Mouse (Mus musculus) limb, embryonic 12.5 days (tissue): Measurements from ENCODE around the gene Zfp691. TPM values are rescaled to one million over a fixed set of nuclear protein-coding genes. Genes with fewer than 3 reads are reported as not detected.

Experiments
- ATAC-seq: fragments of 200-750 bp; cut with Nextera tagmentation; 2 replicates; pipeline ENCODE4 v1.8.0; 2017; ENCODE audit warnings: low read depth, moderate TSS enrichment; ENCODE audit not compliant: insufficient number of reproducible peaks, insufficient read depth, low FRiP score, low TSS enrichment
- H3K27ac ChIP-seq: fragments of 300-500 bp; sonication (generic); 2 replicates; pipeline ENCODE4 v1.5.1; 2016; ENCODE audit warnings: mild to moderate bottlenecking, moderate library complexity
- H3K27me3 ChIP-seq: fragments of 300-500 bp; sonication (generic); 2 replicates; pipeline ENCODE4 v1.6.1; 2016; ENCODE audit warnings: mild to moderate bottlenecking, moderate library complexity
- H3K36me3 ChIP-seq: fragments of 300-500 bp; sonication (generic); 2 replicates; pipeline ENCODE4 v1.6.1; 2016; ENCODE audit warnings: mild to moderate bottlenecking, moderate library complexity
- H3K4me1 ChIP-seq: fragments of 300-500 bp; sonication (generic); replicated peaks from 2 replicates; pipeline ENCODE4 v1.6.1; 2016
- H3K4me2 ChIP-seq: fragments of 300-500 bp; sonication (generic); 2 replicates; pipeline ENCODE4 v1.6.1; 2016; ENCODE audit warnings: mild to moderate bottlenecking, moderate library complexity
- H3K4me3 ChIP-seq: fragments of 300-500 bp; sonication (generic); replicated peaks from 2 replicates; pipeline ENCODE4 v1.5.1; 2016; ENCODE audit warnings: mild to moderate bottlenecking
- H3K9ac ChIP-seq: fragments of 300-500 bp; sonication (generic); replicated peaks from 2 replicates; pipeline ENCODE4 v1.6.1; 2016; ENCODE audit warnings: mild to moderate bottlenecking, moderate library complexity
- H3K9me3 ChIP-seq: fragments of 300-500 bp; sonication (generic); 2 replicates; pipeline ENCODE4 v1.6.1; 2016; ENCODE audit warnings: mild to moderate bottlenecking, moderate library complexity
- WGBS: fragments of 180-500 bp; shearing (Covaris S2); methylation state at CpG from one replicate; pipeline ENCODE4 v1.1.7; 2016; 5-methylcytosine and 5-hydroxymethylcytosine counted together
- microRNA counts: library from miRNA; unstranded; fragments of <30 nt; microRNA quantifications from one replicate; lab custom pipeline; 2017
- microRNA-seq: library from miRNA; unstranded; fragments of <30 nt; microRNA quantifications from one replicate; pipeline ENCODE4, GENCODE M21; 2017
- polyA plus RNA-seq: library from polyadenylated mRNA; unstranded; fragments of >200 nt; fragmentation: Nextera tagmentation; extraction: Ambion mirVana; gene quantifications from 2 replicates; pipeline ENCODE4 v1.2.1, GENCODE M21; 2016

Gene Zfp691
- polyA plus RNA-seq, 1 experiment from 2014 or later, result 8.4 TPM

DNA sequence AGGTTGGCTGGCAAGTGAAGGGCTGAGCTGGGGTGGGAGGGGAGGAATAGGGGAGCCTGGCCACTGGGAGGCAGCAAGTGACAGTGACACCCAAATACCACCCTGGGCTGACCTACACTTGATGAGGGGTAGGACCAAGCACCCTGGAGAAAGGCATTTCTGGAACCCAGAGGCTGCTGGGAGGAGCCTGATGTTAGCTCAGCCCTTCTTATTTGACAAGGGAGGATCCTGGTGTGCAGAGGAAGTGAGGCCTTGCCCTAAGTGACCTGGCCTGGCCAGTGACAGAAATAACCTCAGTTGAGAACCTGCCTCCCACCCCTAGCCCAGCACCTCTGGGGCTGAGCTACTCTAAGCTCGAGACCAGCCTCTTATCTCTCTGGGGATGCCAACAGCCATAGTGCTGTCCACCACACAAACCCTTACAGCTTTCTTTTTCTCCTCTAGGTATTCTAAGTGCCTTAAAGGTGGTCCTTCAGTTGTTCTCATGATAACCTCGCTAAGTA lies 49.2 kb downstream of the Zfp691 start:
- H3K27ac ChIP-seq, result 0 out of 2 replicates have a peak overlapping the region, but pooled peaks have one; percentile 7
- ATAC-seq, result no peak
- H3K9me3 ChIP-seq, result no peaks in the 10 kb centered on the region
- no peak overlapping the region for H3K4me3 ChIP-seq
- 0 out of 2 replicates have a peak, but pooled peaks cover 4% of the 10 kb centered on the region for H3K4me1 ChIP-seq
- H3K27me3 ChIP-seq, result no peaks in the 10 kb centered on the region
- no peak overlapping the region for H3K4me2 ChIP-seq
- no peak overlapping the region for H3K9ac ChIP-seq
- WGBS, result 70% methylated on average over 2 of the region's 2 CpGs
- peaks cover 98% of the 10 kb centered on the region for H3K36me3 ChIP-seq

DNA sequence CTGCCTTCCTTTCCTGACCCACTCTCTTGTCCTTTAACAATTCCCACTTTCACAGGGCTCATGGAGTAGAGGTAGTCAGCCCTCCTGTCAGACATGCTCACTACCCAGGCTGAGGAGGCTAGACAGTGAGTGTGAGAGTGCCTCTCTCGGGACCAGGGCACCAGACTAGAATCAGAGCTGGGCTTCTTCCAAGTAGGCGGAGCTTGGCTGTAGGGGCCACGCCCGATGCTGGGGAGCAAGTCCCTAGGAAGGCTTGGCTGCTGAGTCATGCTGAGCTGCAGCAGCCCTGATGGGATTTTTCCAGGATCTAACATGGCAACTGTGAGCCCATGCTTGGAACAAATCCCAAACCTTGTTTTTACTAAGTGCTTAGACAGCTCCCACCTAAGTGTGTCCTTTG lies 52.7 kb downstream of the Zfp691 start:
- ATAC-seq, result no peak
- H3K4me3 ChIP-seq, result no peak overlapping the region
- no peak overlapping the region for H3K27ac ChIP-seq
- H3K36me3 ChIP-seq, result peaks cover 84% of the 10 kb centered on the region
- H3K9me3 ChIP-seq, result no peaks in the 10 kb centered on the region
- peaks cover 7% of the 10 kb centered on the region for H3K4me1 ChIP-seq
- H3K9ac ChIP-seq, result no peak overlapping the region
- no peaks in the 10 kb centered on the region for H3K27me3 ChIP-seq
- H3K4me2 ChIP-seq, result no peak overlapping the region
- 69% methylated on average over 4 of the region's 4 CpGs for WGBS

DNA sequence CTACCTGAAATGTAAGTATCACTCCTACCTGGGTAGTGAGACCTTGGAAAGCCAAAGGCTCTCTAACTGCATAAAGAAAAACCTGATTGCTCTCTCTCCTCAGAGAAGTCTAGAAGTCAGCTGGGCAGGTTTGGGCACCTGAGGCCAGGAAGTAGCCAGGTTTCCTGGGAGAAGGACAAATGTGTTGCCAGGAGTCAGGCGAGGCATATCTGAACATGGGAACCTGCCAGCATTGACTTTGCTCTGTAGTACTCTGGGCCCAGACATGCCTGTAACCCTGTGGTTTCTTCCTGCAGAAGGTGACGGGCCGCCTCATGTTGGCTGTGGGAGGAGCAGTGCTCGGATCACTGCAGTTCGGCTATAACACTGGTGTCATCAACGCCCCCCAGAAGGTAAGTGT lies 53.9 kb downstream of the Zfp691 start:
- H3K27me3 ChIP-seq, result no peaks in the 10 kb centered on the region
- ATAC-seq, result no peak
- no peak overlapping the region for H3K4me2 ChIP-seq
- H3K4me1 ChIP-seq, result peaks cover 11% of the 10 kb centered on the region
- no peaks in the 10 kb centered on the region for H3K9me3 ChIP-seq
- peaks cover 79% of the 10 kb centered on the region for H3K36me3 ChIP-seq
- 84% methylated on average over 6 of the region's 6 CpGs for WGBS
- H3K9ac ChIP-seq, result no peak overlapping the region
- no peak overlapping the region for H3K4me3 ChIP-seq
- H3K27ac ChIP-seq, result no peak overlapping the region

MicroRNAs encoded within 50 kb of the gene (microRNA counts, 519-probe panel; counts per million panel counts)
- not detected for microRNA mmu-miR-1957 (lab: Ali Mortazavi, UCI)

Small RNA genes within 50 kb of the gene (microRNA-seq; reads per million reads assigned to microRNA genes)
- gene Mir1957a, result not detected

Other genes with a start within 250 kb of the Zfp691 start
- not detected in 2 replicates for gene Olfr1328, start 235.6 kb downstream of the Zfp691 start, polyA plus RNA-seq
- not detected in 2 replicates for gene Lao1, start 212.6 kb downstream of the Zfp691 start, polyA plus RNA-seq
- 98.1 and 100 TPM in 2 replicates for gene Slc2a1, start 65.5 kb downstream of the Zfp691 start, polyA plus RNA-seq
- 6.4 and 7.3 TPM in 2 replicates for gene Ermap, start 15.8 kb upstream of the Zfp691 start, polyA plus RNA-seq
- gene Svbp, start 21.1 kb upstream of the Zfp691 start, polyA plus RNA-seq, result 179 and 182 TPM in 2 replicates
- gene Tmem269, start 44.0 kb upstream of the Zfp691 start, polyA plus RNA-seq, result not detected in 2 replicates
- gene AU022252, start 58.5 kb upstream of the Zfp691 start, polyA plus RNA-seq, result 41.6 and 45.3 TPM in 2 replicates
- gene P3h1, start 58.7 kb upstream of the Zfp691 start, polyA plus RNA-seq, result 29.6 and 30.0 TPM in 2 replicates
- gene Cldn19, start 81.2 kb upstream of the Zfp691 start, polyA plus RNA-seq, result 0.08 and 0.14 TPM in 2 replicates
- gene Ybx1, start 120.4 kb upstream of the Zfp691 start, polyA plus RNA-seq, result 1,031 and 1,057 TPM in 2 replicates
- 127 and 133 TPM in 2 replicates for gene Ppih, start 146.4 kb upstream of the Zfp691 start, polyA plus RNA-seq
- 7.4 and 8.0 TPM in 2 replicates for gene Ccdc30, start 241.3 kb upstream of the Zfp691 start, polyA plus RNA-seq
- gene Ppcs, start 248.2 kb upstream of the Zfp691 start, polyA plus RNA-seq, result 34.2 and 36.3 TPM in 2 replicates
- gene Zmynd12, start 248.6 kb upstream of the Zfp691 start, polyA plus RNA-seq, result 0.33 and 0.45 TPM in 2 replicates